Mouse (Mus musculus) MEL-GATA-1-ER (cell line): ENCODE measurements around the gene Dock1.

Experiments
- DNase-seq: peaks from one replicate; pipeline ENCODE4 v3.0.0-alpha.2; 2012; ENCODE audit warnings: low read depth; ENCODE audit errors: extremely low read depth

Dock1 gene

DNA sequence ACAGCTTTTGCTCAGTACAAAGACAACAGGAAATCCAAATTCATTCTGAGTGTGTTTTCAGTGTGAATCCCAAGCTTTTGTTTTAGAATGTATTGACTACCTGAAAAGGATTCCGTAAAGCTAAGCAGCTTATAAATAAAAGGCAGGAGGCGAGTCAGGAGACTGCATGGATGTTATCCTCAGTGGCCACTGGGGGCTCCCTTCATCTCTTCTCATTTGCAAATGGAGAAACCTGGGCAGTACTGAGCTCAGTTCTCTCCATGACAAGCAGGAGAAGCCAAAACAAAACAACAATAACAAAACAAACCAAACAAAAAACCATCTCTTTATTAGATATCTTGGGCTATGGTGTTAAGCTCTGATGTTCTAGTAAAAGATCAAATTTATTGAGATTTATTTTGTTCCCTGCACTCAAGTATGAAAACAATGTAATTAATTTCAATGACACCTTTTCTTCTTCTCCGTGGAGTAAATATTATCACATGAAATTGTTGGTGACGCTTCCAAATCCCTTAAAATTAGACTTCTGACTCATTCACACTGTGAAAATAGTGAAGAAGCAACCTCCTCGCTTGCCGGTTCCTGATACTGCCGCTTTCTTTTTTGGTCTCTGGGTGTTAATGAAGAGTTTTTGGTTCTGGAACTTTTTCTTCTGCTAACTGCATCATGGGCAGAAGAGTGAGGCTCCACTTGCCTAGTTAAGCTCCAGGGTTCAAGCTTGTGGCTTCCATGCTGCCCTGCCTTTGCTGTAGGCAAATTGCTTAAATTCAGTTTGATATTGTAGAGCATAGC is 275.7 kb downstream of the Dock1 start:
- no peak for DNase-seq

DNA sequence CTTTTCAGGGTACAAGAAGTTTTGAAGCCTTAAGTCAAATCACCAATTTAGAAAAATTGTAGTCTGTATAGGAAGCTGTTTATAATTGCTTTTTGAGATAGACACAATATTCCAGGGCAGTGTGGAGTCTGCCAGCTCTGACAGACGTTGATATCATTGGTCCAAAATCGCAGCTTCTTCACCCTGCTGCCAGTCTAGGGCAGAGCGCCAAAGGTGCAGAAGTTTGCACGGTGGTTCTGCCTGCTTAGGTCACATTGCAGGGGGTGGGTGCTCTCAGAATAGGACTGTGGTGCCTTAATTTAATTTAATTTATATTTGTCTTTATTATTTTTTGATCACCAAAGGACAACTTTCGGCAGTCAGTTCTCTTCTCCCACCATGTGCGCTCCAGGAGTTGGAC is 288.6 kb downstream of the Dock1 start:
- DNase-seq: no peak

DNA sequence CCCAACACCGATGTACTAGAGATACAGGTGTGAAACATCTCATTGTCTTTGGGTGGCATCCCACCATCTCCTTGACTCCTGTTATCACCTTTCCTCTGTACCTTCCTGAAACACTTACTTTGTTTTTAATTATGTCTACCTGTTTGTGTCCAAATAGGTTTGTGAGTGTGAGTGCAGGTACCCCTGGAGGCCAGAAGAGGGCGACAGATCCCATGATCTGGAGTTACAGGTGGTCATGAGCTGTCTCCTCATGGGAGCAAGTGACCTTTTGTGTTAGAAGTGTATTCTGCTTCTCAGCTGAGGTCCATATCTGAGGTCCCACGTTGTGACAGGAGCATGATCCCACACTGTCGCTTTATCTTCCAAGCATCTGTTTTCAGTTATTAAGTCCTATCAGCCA is 290.4 kb downstream of the Dock1 start:
- no peak for DNase-seq

DNA sequence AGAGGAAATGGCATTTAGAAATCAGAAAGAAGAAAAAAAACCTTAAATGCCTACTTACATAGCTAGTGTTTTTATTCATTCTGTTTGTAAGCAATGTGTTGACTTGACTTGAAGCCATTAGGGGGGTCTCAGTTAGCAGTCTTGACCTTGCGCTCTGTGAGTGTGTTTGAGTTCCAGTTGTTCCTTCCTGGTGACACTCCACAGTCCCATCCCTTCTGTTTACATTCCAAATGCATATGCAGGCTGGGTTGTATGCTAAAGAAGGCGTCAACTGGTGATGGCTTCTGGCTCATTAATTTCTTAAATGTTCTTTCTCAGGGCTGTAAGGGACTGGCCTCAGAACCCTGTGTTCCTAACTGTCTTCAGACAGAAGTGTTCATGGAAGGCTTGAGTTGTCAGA is 291.2 kb downstream of the Dock1 start:
- DNase-seq: no peak

DNA sequence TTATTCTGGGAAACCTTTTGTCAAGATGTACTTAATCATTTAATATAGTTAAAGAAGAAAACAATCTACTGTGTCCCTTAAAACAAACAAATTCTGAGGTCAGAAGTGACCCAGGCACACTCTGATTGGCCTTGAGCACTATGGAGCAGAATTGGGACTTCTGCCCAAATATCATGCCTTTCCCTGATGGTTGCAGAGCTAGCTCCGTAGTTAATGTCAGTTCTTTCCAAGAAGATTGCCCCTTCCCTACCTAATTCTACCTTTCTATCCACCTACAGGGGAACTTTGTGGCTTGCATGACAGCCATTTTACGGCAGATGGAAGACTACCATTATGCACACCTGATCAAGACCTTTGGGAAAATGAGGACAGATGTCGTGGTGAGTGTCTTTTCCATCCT is 319.8 kb downstream of the Dock1 start:
- DNase-seq: no peak

DNA sequence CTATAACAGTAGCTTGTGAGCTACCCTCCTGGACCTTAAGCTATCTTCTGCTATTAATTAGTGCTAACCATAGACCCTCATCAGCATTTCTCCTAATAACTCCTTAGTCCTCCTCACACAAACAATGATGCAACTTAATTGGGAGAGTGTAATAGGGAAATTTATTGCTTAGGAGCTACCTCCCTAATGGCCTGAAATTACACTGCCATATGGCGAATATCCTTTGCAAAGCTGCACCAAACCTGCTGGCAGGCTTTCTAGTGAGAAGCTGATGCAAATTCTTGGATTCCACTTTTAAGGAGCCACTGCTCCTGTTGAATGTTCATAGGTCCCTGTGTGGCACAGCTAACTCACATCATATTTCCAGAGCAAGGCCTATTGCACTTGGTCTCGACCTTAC is 320.5 kb downstream of the Dock1 start:
- no peak for DNase-seq

DNA sequence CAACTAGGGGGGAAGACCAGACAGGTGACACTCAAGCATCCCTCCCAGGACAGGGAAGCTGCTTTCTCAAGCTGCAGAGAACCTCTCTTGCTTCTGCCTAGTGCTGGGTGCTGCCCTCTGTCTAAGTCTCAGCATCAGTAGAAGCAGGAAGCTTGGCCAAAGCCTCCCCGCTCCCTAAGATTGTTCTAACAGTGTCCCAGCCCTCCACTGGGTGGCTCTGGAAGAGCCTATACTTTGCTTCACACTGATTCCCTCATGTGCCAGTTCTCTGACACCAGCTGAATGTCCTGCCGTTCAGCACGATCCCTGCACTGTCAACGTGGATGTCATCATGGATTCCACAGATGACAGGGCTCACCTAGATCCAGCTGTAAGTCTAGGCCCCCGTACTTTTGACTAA is 324.5 kb downstream of the Dock1 start:
- DNase-seq: no peak

DNA sequence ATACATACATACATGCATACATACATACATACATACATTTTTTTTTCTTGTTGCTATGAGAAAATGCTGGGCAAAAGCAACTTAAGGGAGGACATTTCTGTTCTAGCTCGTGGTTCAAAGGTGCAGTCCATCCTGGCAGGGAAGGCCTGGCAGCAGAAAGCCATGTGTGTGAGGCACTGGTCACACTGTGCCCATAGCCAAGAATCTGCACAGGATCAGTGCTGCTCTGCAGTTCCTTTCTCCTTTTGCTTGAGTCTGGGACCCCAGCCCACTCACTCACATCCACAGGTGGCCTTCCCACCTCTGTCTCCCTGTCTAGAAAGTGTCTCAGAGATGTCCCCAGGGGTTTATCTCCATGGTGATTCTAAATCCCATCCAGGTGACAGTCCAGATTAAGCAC is 331.8 kb downstream of the Dock1 start:
- DNase-seq: no peak

DNA sequence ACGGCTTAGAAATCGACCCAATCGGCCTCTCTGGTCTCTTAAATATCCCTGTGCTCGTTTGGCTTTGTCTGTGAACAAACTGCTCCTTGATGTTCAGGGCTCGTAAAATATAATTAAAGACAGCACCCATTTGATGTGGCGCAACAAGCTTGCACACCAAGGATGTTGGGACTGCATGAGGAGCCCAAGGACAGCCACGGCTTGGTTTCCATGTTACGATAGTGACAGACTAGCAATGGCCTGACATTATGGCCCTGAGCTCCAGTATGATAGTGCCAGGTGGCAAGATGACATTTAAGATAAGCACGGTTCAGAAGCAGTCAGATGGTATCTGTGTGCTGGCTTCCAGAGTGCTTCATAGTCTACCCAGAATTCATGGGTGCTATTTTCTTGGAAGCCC is 332.4 kb downstream of the Dock1 start:
- DNase-seq: no peak

DNA sequence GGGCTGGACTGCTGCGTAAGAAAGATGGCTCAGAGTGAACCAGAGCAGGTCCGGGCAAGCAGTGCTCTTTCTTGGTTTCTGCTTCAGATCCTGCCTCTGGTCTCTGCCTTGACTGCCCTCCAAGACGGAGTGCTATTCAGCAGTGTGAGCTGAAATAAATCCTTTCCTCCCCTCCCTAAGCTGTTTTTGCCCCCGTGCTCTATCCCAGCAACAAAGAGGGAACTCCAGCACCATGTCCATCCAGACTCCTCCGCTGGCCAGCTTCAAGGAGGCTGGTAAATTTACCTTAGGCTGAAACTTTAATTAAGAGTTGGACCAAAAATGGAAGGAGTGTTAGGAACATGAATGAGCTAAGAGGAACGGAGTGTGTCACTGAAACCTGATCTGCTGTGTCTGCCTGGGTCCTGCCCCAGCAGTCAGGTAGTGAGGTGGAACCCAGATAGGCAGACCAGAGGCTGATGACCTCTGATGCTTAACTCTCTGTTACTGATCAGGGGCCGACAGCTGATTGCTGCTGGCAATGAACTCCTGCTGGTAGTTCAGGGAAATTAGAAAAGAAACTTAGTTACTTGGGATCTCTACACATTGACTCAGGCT is 335.6 kb downstream of the Dock1 start:
- no peak for DNase-seq

DNA sequence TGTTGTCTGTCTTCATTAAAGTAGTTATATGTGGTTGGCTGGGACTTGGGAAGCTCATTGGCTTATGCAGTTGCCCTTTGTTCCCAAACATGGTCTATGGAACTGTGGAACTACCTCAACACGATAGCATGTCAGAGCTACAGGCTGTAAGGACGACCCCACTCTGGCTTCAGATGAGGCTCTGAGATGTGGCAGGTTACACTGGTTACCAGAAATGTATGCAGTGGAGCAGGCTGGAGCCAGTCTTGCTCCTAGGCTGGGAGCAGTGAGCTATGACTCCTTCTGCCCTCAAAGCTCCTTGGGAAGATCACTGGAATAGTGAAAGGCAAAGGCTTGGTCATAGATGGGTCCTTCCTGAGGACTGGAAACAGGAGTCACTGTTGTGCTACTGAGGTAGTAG is 337.6 kb downstream of the Dock1 start:
- no peak for DNase-seq

DNA sequence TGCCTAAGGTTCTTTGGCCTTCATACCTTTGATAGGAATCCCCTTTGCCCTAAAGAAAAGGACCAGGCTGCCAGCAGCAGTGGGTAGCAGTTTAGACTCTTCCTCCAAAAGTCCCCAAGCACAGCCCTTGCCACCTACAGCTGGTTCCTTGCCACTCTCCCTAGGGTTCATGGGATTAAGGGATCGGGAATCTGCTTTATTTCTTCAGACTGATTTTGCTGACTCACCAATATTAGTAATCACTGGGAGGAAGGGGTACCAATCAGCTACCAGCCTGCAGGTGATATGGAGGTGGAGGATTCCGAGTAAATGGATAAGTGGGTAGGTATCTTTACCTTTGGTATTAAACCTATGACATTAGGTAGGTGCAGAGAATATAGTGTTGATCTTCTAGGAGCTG is 340.5 kb downstream of the Dock1 start:
- DNase-seq: no peak

DNA sequence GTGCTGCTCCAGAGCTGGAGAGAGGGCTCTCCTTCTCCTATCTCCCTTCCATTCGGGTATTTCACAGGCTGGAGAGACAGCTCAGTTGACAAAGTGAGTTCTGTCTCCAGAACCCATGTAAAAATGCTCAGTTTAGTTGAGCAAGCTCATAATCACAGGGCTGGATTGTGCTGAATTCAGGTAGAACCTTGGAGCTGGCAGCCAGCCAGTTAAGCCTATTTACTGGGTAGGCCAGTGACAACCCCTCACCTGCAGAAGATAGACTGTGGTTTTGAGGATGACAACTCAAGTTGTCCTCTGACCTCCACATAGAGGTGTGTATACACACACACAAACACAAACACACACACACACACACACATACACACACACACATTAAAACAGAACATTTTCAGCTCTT is 347.1 kb downstream of the Dock1 start:
- DNase-seq: no peak

DNA sequence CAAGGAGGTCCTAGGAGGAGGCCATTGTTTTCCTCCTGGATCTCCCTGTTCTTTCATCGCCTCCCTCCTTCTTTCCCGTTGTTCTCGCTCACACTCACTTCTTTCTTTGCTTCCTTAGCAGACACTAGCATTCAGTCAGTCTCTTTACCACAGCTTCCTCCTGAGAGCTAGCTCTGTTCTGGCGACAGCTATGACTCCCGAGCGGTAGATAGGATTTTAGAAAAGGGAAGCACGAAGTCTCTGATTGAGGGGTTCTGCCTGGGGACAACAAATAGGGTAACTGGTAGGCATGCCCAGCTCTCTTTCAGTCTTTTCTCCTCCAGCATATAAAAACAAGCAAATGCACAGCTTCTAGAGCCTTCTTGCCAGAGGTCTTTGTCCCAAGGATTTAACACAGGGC is 350.3 kb downstream of the Dock1 start:
- DNase-seq: no peak

DNA sequence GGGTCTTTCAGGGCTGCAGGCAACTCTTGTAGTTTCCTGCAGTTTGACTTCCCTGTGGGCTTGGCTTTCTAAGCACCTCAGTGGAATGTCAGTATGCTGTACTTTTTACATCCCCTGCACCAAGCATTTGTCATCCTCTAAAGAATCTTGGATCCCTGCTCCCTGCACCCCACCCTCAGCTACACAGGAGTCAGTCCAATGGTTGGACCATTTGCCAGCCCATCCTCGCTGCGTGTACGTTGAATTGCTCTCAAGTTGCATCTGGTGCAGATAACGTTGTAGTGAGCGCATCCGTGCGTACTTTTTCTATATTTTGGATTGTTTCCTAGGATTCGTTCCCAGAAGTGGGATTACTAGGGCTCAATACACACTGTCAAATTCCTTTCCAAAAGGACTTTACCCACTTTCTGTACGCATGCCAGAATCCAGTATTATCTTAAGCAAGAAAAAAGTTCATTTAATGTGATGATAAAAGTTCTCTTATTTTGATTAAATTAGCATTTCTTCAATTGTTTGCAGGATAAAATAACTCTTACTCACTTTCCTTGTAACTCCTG is 351.2 kb downstream of the Dock1 start:
- DNase-seq: no peak

DNA sequence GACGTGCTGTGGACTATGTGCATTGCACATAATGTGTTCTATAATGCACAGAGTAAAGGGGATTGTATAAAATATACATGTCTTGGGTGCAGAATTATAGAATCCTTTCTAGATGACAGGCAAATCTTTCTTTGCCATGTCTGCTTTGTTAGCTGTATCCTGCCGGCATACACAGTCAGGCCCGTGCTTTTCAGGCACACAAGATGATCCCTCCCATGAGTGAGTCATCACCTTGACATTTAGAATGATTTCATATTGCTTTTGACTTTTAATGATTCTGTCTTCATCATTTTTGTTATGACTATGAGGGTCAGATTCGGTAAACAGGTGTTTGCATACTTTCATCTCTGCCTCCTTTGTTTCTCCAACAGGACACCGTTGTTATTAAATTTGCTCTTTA is 354.1 kb downstream of the Dock1 start:
- no peak for DNase-seq

DNA sequence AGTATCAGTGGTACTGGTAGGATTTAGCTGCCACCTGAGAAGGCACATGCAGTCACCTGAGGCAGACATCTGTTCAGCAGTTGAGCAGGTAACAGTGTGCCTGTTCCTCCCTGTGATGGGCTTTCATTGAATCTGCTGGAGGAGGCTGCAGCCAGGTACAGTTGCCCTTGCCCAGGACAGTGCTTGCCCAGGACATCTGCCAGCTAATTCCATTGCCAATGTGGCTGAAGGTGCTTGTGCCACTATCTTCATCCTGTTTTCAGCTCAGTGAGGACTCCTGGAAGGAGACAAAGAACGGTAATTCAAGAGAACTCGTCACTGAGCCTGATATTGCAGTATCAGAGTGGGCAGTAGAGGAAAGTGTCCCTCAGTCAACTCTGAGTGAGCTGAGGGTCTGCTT is 358.3 kb downstream of the Dock1 start:
- DNase-seq: no peak

DNA sequence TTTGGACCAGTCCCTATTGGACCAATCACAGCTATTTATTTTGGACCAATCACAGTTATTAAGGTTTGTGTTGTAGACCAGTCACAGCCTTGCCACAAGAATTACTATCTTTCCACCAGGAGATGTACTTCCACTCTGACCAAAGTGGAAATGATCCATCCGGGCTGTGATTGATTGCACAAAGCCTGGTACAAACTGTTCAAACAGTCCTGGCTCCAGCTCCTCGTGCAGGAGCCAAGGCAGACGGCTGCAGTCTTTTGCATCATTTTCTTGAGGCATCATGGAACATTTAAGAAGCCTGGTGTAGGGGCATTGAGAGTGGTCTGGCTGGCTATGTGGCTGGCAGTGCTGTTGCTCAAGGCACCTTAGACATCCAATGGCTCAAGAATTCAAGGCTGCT is 358.7 kb downstream of the Dock1 start:
- no peak for DNase-seq

DNA sequence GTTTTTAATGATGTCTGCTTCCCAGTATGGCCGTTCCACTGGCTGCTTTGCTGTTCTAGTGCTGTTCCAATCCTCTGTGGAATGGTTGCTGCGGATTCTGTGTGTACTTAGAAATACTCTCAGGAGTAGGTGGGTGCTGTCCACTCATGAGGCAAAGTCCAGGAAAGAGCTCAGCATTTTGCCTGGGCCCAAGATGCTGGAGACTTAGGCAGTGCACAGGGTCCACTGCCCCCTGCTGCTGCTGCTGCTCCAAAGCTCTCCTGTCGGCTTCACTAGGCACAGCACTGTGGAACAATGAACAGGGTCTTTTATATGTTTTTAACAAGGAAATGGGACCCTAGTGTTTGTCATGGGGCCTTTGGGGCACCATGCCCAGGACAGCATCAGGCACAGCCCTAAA is 361.0 kb downstream of the Dock1 start:
- DNase-seq: no peak

DNA sequence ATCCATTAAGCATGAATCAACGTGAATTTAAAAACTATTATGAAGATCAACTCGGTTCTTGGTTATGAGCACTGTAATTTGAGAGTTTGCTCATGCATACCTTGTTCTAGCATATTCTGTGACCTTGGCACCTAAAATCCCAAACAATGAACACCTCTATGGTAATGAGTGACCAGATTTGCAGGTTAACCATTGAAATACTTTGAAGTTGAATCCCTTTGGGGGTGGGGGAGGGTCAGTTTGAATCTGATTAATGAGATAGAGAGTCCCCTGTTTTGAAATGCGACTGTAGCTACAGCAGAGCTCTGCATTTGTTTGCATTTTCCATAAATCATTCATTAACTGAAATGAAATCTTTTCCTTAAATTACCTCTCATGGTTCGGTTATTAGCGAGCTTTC is 364.4 kb downstream of the Dock1 start:
- no peak for DNase-seq

DNA sequence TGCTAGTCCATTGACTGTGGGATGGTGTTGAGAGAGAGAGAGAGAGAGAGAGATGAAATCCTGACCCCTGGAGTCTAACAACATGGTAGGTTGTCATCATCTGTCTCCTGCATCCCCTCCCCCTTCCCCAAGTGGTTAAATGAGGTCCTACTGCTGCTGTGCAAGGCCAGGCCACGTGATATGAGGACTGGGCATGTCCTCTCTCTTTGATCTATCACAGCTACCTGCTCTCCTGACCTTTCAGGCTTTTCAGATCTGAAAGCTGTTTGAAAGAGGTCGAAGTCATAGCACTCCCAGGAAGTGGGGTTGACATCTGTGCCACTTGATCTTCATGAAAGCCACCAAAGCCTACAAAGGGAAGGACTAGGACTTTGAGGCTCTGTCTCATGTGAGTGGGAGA is 365.2 kb downstream of the Dock1 start:
- DNase-seq: no peak

DNA sequence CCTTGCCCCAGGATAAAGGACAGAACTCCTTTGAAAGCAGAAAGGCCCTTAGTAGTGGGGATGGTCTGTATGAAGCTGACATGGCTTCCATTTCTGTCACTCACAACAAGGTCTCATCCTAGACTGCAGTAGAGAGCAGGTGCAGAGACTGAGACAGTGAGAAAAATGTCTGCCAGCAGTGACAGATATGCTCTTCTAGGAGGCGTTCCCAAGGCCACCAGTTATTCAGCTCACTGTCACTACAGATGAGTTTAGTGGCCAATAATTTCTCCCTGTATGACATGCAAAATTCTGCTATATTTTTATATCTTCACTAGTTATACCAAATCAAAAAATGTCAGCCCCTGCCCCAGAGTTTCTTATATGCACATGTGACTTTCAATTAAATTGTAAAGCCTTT is 368.5 kb downstream of the Dock1 start:
- no peak for DNase-seq
